Mouse (Mus musculus): ENCODE measurements around the gene Col18a1. TPM values are rescaled to one million over a fixed set of nuclear protein-coding genes. Genes with fewer than 3 reads are reported as not detected.

The Col18a1 gene
- polyA plus RNA-seq, 1 experiment, result 38.1 TPM

DNA sequence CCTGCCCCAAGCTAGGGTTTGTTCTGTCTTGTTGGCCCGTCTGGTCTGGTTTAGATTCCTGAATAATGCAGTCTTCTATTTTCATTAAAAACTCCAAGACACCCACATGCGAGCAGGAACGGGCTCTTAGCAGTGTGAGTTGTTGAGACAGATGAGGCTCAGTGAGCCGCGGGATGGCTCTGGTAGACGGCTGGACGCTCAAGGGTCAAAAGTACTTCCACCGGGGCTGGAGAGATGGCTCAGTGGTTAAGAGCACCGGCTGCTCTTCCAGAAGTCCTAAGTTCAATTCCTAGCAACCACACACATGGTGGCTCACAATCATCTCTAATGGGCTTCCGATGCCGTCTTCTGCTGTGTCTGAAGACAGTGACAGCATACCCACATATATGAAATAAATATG lies 46.9 kb downstream of the Col18a1 start:
- no peak overlapping the region for H3K4me3 ChIP-seq (replicated peaks; ENCODE audit: extremely low read depth, low read depth, low read length)
- 89% methylated on average over 11 of the region's 11 CpGs for WGBS
- H3K4me1 ChIP-seq (ENCODE audit: control insufficient read depth, insufficient read depth, low read length), result no peaks in the 10 kb centered on the region; the same call in 1 of the 2 replicates
- no peak for TF ChIP-seq POLR2A (IDR thresholded peaks at IDR 0.05; ENCODE audit: borderline replicate concordance, extremely low read depth, low read depth, low read length)
- DNase-seq, result no peak

DNA sequence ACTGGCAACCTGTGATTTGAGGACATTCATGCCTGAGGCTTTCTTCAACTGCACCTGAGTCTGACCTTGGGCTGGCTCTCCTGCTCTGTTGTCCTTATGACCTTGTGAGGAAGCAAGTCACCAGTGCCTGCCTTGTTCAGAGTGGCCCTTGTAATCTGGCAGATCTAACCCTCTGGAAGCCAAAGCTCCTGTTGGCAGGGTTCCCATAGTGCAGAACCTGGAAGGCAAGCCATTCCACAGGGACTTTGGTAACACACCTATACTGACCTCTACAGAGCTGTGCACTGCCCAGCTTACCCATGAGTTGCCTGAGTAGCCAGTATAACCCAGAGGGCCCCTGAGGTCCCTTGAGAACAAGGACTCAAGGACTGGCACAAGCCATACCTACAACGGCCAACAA lies 48.0 kb downstream of the Col18a1 start:
- no peak for DNase-seq
- WGBS, result 68% methylated on average over 1 of the region's 1 CpGs
- Histone ChIP-seq H3K4me3 (replicated peaks; ENCODE audit: extremely low read depth, low read depth, low read length) (no peak overlapping the region), H3K4me1 (ENCODE audit: control insufficient read depth, insufficient read depth, low read length) (no peaks in the 10 kb centered on the region; the same call in 1 of the 2 replicates)
- no peak for TF ChIP-seq CTCF (IDR thresholded peaks at IDR 0.05; ENCODE audit: insufficient read depth, low read length)
- no peak for TF ChIP-seq POLR2A (IDR thresholded peaks at IDR 0.05; ENCODE audit: borderline replicate concordance, extremely low read depth, low read depth, low read length)

DNA sequence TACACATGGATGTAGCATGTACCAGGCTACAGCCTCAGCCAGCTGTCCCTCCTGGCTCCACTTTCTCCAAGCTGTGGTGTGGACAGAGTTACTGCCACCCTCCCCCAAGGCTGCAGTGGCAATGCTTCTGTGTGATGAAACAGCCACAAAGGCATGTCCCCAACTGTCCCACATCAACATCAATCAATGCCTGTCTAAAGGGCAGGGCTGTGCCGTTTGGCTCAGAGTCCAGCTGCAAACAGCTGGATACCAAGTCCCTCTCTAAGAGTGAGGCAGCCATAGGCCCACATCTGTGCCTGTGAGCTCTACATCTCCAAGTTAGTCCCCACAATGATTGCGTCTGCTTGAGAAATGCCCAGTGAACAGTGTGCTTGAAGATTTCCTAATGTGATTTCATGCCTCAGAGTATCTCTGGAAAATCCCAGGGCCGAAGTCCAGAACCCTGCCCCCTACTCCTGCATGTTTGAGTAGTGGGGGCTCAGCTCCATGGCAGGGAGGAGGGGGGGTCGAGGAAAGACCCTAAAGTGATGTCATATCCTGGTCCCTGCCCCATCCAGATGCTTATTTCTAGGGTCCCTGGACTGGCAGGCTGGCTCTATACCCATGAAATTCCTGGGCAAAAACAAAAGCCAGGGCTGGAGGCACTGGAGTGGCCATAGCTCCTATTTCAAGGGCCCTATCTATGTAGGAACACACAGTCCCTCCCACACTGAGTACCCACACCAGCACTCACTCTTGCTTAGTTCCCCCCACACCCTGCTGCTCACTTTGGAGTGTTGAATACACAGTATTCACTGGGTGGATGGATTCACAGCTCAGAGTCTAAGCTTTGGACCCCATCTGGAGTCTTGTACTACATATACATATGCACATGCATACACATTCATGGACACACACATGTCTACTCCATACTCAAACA lies 49.6 kb downstream of the Col18a1 start:
- no peak for DNase-seq
- TF ChIP-seq POLR2A (IDR thresholded peaks at IDR 0.05; ENCODE audit: borderline replicate concordance, extremely low read depth, low read depth, low read length) (no peak), CTCF (IDR thresholded peaks at IDR 0.05; ENCODE audit: insufficient read depth, low read length) (no peak)
- no peak overlapping the region for H3K4me3 ChIP-seq (replicated peaks; ENCODE audit: extremely low read depth, low read depth, low read length)
- H3K4me1 ChIP-seq (ENCODE audit: control insufficient read depth, insufficient read depth, low read length), result no peaks in the 10 kb centered on the region; the same call in 1 of the 2 replicates
- WGBS, result 35% methylated on average over 4 of the region's 4 CpGs

DNA sequence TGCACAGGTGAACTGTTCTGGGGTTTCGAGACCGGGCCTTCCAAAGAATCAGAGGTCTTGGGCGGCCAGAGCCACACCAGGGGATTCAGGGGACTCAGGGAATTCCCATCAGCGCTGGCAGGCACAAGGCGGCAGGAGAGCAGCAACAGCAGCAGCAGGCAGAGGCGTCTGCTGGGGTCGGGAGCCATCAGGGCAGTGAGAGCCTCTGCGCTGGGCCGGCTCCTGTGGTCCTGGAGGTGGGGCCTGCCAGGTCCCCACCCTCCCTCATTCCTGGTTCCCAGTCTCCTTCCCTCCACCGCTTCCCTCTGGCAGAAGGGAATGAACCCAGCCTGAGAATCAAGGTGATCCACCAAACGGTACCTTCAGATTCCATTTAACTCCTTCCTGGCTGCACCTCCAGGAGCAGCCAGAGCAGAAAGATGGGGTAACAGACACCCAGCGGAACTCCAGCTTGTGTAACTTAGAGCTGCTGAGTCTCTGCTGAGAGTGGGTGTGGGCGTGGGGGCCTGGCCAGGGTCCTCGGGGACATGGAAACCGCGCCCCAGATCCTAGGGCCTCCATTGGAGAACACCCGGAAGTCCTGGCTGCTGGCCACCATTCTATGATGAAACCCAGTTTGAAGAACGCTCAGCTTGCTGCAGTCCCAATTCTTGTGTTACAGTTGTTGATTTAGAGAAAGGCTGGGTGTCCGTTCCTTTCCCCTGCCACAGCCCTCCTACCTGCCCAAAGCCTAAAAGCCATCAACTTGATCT lies 52.7 kb downstream of the Col18a1 start:
- TF ChIP-seq CTCF (IDR thresholded peaks at IDR 0.05; ENCODE audit: insufficient read depth, low read length) (no peak), POLR2A (IDR thresholded peaks at IDR 0.05; ENCODE audit: borderline replicate concordance, extremely low read depth, low read depth, low read length) (no peak; the same call in 1 of the 2 replicates)
- Histone ChIP-seq H3K4me1 (ENCODE audit: control insufficient read depth, insufficient read depth, low read length) (no peaks in the 10 kb centered on the region; the same call in 1 of the 2 replicates), H3K4me3 (replicated peaks; ENCODE audit: extremely low read depth, low read depth, low read length) (peak overlapping the region; percentile 8)
- 40% methylated on average over 19 of the region's 19 CpGs for WGBS
- DNase-seq, result peak; percentile 62

DNA sequence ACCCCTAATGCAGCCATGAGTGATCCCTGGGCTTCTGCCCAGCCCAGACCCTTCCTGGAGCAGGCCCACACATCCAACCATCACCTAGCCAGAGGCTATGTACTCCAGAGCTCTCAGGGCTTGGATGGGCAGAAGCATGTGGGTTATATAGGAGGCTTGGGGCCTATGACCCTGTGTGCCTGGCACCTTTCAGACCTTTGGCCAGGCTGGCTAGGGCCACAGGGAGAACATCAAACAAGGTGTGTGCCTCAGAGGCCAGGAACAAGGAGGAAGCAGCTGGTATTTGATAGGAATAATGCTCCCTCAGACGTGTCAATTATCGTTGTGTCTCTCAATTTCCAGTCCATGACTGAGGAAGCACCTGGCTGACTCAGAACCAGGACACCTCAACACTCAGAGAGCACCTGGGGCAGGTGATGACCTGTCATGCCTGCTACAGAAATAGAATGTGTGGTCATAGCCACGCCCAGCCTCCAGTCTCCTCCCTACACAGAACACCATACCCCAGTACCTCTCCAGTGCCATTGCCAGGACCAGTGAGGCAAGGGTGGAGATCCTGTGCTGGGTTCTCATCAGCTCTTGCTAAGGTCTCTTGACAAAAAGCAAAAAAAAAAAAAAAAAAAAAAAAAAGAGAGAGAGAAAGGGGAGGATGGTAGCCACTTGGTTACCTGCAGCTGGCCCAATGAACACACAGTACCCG lies 54.6 kb downstream of the Col18a1 start:
- H3K4me3 ChIP-seq (replicated peaks; ENCODE audit: extremely low read depth, low read depth, low read length), result no peak overlapping the region
- 81% methylated on average over 4 of the region's 4 CpGs for WGBS
- no peak for DNase-seq

DNA sequence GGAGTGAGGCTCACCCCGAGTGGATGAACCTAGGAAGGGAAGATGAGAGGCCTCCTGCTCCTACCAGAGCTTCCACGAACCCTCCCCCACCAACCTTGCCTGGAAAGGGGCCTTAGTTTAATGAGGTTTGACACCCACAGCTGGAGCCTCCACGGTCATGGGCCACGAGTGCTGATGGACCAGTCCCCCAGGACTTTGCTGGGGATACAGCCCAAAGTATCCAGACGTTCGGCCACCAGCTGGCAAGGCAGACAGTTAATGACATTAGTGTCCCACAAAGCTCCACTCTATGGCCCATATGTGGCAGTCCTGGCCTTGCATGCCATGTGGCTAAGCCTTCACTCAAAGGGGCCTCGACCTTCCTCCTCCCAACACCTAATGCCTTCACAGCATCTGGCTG lies 55.5 kb downstream of the Col18a1 start:
- 81% methylated on average over 7 of the region's 7 CpGs for WGBS

More for the DNA sequence above, 54.6 kb downstream of the Col18a1 start:
- H3K4me1 ChIP-seq (ENCODE audit: control insufficient read depth, insufficient read depth, low read length), result no peaks in the 10 kb centered on the region; the same call in 1 of the 2 replicates
- TF ChIP-seq POLR2A (IDR thresholded peaks at IDR 0.05; ENCODE audit: borderline replicate concordance, extremely low read depth, low read depth, low read length) (no peak), CTCF (IDR thresholded peaks at IDR 0.05; ENCODE audit: insufficient read depth, low read length) (no peak)

DNA sequence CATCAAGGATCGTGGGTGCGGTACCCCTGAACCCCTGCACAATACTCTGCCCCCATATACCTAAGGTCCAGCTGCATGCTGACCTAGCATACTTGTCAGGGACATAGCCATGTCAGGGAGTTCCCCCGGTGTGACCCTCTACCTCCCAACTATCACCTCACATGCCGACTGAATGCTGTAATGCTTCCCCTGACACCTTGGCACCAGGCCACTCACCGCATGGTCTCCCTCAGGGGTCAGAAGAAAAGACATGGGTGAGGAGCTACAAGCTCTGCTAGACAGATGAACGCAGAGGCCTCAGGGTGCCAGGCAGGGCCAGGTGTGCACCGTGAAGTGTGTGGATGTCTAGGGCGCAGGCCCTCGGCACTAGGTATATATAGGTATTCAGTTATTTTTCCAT lies 56.3 kb downstream of the Col18a1 start:
- no peak overlapping the region for H3K4me3 ChIP-seq (replicated peaks; ENCODE audit: extremely low read depth, low read depth, low read length)
- no peak for DNase-seq
- no peaks in the 10 kb centered on the region; the same call in 1 of the 2 replicates for H3K4me1 ChIP-seq (ENCODE audit: control insufficient read depth, insufficient read depth, low read length)
- 82% methylated on average over 9 of the region's 9 CpGs for WGBS
- TF ChIP-seq POLR2A (IDR thresholded peaks at IDR 0.05; ENCODE audit: borderline replicate concordance, extremely low read depth, low read depth, low read length), result no peak

More for the DNA sequence above, 55.5 kb downstream of the Col18a1 start:
- DNase-seq, result no peak
- TF ChIP-seq POLR2A (IDR thresholded peaks at IDR 0.05; ENCODE audit: borderline replicate concordance, extremely low read depth, low read depth, low read length) (no peak), CTCF (IDR thresholded peaks at IDR 0.05; ENCODE audit: insufficient read depth, low read length) (no peak)
- Histone ChIP-seq H3K4me1 (ENCODE audit: control insufficient read depth, insufficient read depth, low read length) (no peaks in the 10 kb centered on the region; the same call in 1 of the 2 replicates), H3K4me3 (replicated peaks; ENCODE audit: extremely low read depth, low read depth, low read length) (no peak overlapping the region)

DNA sequence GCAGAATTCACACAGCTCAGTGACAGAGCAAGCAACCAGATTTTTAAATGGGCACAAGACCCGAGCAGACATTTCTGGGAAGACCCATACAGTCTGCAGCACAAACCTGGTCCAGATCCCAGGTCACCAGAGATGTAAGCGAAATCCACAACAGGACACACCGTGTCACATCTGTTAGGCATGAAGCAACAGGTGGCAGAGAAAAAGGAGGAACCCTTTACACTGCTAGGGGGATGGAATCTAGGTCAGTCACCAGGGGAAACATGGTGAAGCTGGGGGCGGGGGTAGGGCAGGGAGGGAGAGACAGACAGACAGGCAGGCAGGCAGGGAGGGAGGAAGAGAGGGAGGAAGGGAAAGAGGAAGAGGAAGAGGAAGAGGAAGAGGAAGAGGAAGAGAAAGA lies 58.2 kb downstream of the Col18a1 start:
- DNase-seq, result no peak
- no peak for TF ChIP-seq POLR2A (IDR thresholded peaks at IDR 0.05; ENCODE audit: borderline replicate concordance, extremely low read depth, low read depth, low read length)
- TF ChIP-seq CTCF (IDR thresholded peaks at IDR 0.05; ENCODE audit: insufficient read depth, low read length), result no peak
- Histone ChIP-seq H3K4me1 (ENCODE audit: control insufficient read depth, insufficient read depth, low read length) (peaks cover 3% of the 10 kb centered on the region; the same call in 1 of the 2 replicates), H3K4me3 (replicated peaks; ENCODE audit: extremely low read depth, low read depth, low read length) (no peak overlapping the region)
- 75% methylated on average over 4 of the region's 4 CpGs for WGBS

DNA sequence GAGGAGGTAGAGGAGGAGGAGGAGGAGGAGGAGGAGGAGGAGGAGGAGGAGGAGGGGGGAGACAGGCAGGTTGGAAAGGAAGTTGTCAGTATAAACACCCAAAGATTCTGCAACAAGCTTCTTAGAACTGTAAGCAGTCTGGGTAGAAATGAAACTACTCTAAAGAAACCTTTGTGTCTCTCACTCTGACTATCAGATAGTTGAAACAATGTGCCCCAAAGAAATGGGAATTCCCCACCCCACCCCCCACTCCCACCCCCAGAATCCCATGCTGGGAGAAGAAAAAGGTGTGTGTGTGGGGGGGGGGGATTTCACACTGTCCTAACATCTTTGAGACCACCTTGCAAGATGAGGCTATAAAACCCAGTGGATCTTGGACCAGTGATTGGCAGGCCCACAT lies 62.0 kb downstream of the Col18a1 start:
- Histone ChIP-seq H3K4me3 (replicated peaks; ENCODE audit: extremely low read depth, low read depth, low read length) (no peak overlapping the region), H3K4me1 (ENCODE audit: control insufficient read depth, insufficient read depth, low read length) (peaks cover 3% of the 10 kb centered on the region; the same call in 1 of the 2 replicates)
- TF ChIP-seq POLR2A (IDR thresholded peaks at IDR 0.05; ENCODE audit: borderline replicate concordance, extremely low read depth, low read depth, low read length), result no peak
- no peak for TF ChIP-seq CTCF (IDR thresholded peaks at IDR 0.05; ENCODE audit: insufficient read depth, low read length)
- DNase-seq, result no peak

Measured in lung, adult 2 months (tissue).